Mouse (Mus musculus): Measurements from ENCODE around the gene Abcg8. TPM values are rescaled to one million over a fixed set of nuclear protein-coding genes. Genes with fewer than 3 reads are reported as not detected.
A peak's percentile ranks its signal among the peaks of the same experiment; 100 is the strongest.

Gene Abcg8
- total RNA-seq (2021): not detected

DNA sequence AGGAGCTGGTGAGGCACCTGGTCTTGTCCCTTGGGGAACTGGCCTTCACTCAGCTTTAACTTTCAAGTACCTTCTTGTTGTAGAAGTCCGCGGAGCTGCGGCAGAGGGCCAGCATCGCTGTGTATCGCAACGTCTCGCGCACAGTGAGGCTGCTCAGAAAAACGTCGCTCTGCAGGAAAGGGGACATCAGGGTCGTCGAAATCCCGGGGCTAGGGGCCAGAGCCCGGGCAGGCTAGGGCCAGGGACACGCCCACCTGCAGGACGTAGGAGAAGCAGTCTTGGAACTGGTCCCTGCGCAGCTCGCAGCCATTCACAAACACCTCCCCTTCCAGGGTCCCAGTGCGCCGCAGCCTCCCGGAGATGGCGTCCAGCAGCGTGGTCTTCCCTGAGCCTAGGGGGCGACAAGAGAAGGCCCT lies at the start of gene Abcg8:
Gene Abcg8, plus strand, starts transcription at position 352 of the 416 bp plus-strand sequence.
- DNase-seq (ENCODE audit: low spot score in 2 of 2): no peak
- intact Hi-C loops (cut with DNase I): no loop called here

DNA sequence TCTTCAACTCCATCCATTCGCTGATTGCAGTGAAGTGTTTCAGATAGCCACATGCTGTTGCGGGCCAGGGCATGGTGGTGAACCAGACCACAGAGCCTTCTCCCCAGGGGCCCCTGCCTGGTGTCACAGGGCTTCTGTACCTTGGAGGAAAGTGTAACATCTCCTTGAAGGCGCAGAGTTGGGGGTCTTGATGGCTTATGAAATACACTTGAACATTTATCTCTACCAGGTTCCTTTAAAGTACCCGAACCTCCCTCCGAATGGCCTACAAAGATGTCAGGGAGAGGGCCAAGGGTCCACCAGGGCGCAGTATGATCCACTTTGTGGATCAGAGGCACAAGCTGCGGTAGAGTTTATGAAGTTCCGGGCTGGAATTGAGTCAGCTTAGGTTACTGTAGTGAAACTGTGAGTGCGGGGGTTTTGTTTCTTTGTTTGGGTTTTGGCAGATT lies 49.2 kb upstream of the Abcg8 start:
- intact Hi-C loops (cut with DNase I): loop anchor here (5.0 kb wide), 1 partner anchor 160 kb away; the partner anchor contains the start of gene Thada
- DNase-seq (ENCODE audit: low spot score in 2 of 2): no peak

DNA sequence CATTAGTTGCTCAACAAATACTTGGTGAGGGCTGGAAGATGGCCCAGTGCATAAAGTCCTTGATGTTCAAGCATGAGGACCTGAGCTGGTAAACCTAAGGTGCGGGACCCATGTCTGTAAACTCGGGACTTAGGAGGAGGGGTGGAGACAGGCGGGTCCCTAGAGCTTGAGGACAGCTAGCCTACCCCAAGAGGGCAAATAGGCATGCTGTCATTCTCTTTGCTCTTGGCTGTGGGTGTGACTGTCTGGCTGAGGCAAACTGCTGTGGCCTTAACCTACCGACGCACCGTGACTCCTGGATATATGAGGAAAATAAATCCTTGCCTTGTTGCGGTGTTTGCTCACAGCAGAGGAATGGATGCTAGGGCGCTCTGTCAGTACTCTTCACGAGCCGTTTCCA lies 48.4 kb upstream of the Abcg8 start:
- no peak for DNase-seq (ENCODE audit: low spot score in 2 of 2)
- intact Hi-C loops (cut with DNase I): loop anchor here (5.0 kb wide), 1 partner anchor 160 kb away; the partner anchor contains the start of gene Thada

DNA sequence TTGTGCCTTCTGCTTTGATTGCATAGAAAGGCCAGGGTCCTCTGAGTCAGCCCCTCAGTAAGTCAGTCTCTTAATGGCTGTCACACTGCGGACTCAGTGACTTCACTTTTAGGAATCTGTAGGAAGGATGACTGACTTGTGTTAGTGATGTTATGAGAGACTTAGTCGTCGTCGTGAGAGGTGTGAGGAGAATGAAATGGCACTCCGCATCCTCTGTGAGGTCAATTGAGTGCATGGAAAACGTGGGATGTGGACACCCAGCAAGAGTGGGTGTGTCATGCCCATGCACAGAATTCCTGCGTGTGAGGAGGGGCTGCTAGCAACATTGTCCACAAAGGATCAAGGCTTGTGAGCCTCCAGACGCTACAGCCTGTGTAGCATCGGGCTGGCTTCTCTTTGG lies 47.5 kb upstream of the Abcg8 start:
- intact Hi-C loops (cut with DNase I): loop anchor here (5.0 kb wide), 1 partner anchor 161 kb away; the partner anchor contains the start of gene Thada
- no peak for DNase-seq (ENCODE audit: low spot score in 2 of 2)

DNA sequence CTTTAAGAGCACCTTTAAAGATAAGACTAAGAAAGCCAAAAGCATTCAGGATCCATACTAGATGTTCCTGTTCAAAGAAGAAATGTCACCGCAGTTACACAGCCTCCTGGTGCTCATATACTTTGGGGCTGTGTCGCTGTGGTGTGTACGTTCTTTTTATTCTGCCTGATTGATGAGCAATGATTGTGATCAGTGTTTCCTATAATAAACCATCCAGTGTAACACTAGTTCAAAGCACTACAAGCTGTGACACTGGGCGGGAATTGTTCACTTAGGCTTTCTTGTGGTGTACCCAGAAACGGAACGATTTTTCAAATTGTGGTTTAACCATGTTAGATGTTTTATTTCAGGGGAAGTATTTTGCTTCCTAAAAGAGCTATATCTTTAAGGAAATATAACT lies 44.3 kb upstream of the Abcg8 start:
- DNase-seq (ENCODE audit: low spot score in 2 of 2): no peak
- intact Hi-C loops (cut with DNase I): no loop called here

DNA sequence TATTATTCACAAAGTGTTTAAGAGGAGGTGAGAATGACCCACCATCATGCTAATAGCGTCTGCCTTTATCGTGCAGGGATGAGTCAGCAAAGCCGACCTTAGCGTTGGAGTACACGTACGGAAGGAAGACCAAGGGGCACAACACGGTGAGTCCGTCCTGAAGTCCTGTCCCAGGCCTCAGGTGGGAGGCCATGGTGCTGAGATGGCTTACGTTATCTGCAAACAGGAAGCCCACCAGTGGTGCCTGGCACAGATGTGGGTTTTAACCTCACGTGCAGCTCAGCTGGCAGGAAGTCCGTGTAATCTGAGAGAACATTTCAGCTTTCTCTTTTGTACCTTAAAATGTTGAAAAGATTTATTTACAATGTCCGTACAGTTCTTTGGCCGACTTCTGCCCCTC lies 42.7 kb upstream of the Abcg8 start:
- intact Hi-C loops (cut with DNase I): no loop called here
- no peak for DNase-seq (ENCODE audit: low spot score in 2 of 2)

DNA sequence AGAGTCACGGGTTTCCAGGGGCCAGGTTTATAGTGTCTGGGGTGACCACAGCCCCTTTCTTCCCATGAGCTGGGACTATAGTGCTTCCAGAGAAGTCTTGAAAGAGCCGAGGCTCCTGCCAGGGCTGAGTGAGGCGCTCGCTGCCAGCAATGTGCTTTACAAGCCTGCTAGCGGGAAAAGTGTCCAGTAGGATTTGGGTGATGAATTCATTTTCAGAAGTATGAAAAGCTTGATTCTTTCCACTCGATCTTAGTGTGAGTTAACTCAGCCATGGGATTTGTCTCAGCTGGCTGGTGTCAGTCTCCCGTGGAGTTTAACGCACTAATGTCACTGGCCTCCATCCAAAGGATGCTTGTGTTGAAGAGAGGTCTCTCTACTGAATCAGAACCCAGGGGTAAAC lies 39.8 kb upstream of the Abcg8 start:
- DNase-seq (ENCODE audit: low spot score in 2 of 2): no peak
- intact Hi-C loops (cut with DNase I): no loop called here

DNA sequence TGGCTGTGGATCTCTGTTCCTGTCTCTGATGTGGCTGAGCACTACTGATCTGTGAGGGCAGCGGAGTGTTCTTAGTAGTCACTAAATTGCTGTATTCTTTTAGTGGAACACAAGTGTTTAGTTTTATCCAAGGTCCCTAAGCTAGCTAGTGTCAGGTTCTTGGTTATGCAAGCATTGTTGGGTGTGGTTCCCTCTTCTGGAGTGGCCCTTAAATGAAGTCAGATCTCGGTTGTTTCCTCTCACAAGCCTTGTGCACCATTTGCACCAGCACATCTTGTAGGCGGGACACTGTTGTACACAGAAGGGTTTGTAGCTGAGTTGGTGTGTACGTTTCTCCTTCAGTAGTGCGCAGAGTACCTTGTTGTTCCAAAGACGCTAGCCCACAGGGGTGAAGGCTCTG lies 38.1 kb upstream of the Abcg8 start:
- intact Hi-C loops (cut with DNase I): no loop called here
- no peak for DNase-seq (ENCODE audit: low spot score in 2 of 2)

DNA sequence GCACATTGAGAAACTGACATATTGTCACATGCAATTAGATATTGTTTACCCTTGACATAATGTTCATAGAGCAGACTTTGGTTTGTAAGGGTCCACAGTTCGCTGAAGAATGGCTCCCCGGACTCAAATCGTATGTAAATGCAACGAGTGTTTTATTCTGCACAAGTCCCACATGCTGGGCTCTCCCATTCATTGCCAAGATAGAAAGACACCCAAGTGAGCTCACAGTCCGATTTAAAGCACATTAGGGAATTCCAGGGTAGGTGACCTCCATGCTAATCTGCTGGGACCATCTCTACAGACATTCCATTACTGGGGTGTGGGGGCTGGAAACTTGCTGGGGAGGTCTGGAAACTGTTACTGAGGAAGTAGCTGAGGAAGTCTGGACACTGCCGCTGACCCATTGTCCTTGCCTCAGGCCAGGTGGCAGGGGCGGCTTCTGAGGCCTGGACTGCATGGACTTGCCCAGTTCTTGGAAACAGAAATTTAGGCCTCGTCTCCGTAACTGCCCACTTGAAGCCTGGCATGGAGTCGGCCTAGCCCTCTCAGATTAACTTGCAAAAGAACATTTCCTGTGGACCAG lies 36.2 kb upstream of the Abcg8 start:
- intact Hi-C loops (cut with DNase I): no loop called here
- DNase-seq (ENCODE audit: low spot score in 2 of 2): no peak

DNA sequence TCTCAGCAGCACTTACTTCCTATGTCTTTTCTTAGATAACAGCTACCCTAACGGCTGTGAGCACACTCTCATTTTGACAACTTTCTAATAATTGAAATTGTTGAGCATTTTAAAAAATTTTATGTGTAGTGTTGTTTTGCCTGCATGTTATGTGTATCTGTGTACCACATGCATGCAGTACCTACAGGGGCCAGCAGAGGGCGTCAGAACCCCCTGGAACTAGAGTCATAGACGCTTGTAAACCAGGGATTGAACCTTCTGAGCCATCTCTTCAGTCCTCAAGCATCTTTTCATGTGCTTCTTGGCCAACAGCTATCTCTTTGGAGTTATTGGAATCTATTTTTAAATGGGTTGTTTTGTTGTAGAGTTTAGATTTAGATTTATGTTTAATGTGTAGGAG lies 34.2 kb upstream of the Abcg8 start:
- intact Hi-C loops (cut with DNase I): no loop called here
- peak; percentile 22 to 33 for DNase-seq (ENCODE audit: low spot score in 2 of 2)

DNA sequence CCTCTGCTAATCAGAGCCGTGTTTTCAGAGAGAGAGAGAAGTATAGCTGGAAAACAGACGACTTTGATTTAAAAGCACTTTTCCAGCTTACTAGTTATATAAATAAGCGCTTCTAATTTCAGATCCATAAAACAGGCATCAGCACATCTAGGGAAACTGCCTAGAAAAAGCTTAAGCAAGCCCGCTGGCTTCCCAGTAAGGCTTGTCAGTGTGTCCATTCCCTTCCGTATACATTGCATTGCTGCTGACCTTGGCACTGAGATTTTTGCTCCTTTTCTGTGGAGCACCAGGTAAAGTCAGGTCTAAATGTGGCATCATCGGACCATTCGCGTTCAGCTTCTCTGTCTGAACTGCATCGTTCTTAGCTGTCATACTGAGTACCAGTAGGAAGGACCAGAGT lies 33.8 kb upstream of the Abcg8 start:
- intact Hi-C loops (cut with DNase I): no loop called here
- DNase-seq (ENCODE audit: low spot score in 2 of 2): peak in 1 of 2 experiments; percentile 14

DNA sequence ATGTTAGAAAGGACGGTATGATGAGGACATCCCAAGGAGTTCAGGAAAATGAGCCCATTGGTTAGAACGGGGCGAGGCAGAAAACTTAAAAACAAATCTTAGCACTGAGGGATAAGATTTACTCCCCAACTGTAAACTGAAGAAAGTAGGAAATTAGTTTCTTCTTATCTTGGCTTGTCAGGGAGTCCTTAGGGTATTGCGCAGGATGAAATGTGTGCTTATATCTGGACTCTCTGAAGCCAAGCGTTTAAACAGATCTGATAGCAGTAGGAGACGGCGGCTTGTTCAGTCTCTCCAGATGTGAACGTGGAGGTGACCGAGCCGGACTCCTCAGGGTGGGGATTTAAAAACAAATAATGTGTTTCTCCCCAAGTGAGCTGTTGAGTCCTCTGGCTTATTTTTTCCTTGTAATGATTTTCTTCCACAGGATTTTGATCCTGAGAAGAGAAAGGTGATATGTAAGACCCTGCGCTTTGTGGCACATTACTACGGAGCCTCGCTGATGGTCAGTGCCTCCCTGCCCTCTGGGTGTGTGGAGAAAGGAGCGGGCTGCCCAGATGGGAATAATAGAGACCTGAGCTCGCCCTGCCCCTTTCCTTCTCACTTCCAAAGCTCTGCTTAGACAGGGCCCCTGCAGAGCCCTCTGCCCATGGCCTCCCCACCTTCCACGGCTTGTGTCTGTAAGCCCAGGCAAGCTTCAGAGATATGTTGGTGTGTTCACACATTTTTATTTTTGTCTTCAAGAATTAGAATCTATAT lies 31.6 kb upstream of the Abcg8 start:
- DNase-seq (ENCODE audit: low spot score in 2 of 2): no peak
- intact Hi-C loops (cut with DNase I): no loop called here

DNA sequence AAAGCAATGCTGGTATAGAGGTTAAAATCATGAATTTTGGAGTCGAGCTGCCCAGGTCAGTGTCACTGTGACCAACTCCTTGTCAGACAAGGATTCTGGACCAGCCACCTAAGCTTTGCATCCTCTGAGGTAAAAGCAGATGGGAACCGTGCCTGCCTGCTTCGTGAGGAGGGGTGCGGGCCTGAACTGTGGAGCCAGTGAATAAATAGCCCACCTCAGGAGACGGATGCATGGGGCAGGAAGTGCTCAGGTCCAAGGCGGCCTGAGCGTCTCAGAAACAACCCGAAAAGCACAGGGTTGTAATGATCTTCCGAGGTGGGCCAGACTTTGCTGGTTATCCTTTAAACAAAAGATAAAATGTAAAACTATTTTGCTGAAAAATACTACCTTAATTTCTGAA lies 31.0 kb upstream of the Abcg8 start:
- intact Hi-C loops (cut with DNase I): no loop called here
- no peak for DNase-seq (ENCODE audit: low spot score in 2 of 2)

DNA sequence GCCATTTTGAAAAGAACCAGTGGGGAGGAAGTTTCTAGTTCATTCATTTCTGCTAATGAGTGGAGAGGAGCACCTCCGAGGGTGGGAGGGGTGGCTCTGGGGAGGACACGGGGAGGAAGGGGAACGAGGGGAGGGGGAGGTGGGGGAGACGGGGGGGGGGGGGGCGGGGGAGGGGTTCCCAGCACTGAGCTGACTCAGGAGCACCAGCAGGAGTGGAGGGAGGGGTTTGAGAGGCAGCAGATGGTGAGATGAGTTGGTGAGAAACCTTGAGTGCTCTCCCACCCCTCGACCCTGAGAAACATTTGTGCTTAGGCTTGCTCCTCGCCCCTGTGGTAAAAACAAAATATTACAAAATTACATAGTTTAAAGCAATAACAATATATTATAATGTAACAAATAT lies 30.2 kb upstream of the Abcg8 start:
- no peak for DNase-seq (ENCODE audit: low spot score in 2 of 2)
- intact Hi-C loops (cut with DNase I): no loop called here

DNA sequence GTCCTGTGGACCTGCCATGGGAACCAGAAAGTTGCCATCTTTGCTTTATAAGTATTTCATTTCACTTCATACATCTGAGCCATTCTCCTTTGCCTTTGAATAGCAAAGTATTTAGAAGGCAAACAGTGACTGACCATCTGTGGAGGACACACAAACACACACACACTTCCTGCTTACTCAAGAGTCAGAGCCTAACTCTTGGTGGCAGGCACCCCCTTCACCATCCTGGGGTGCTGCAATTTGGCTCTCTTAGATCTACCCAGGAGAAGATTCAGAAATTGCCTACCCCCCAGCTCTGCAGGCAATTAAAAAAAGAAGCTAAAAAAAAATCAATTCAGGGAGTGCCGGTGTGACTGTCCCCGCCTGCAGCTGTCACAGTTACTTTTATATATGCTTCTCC lies 29.6 kb upstream of the Abcg8 start:
- no peak for DNase-seq (ENCODE audit: low spot score in 2 of 2)

DNA sequence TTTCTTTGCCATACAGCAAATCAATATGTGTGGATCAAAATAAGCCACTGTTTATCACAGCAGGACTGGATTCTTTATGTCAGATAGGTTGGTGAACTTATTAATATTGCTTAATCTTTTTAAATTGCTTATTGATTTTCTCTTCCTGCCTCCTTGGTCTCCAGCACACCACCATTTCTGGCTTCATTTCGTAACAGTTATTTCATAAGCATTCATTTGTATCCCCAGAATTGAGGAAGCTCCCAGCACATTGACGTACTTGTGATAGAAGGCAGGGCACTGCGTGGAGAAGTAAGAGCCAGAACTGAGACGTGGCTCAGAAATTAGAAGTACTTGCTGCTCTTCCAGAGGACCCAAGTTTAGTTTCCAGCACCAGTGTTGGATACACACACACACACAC lies 28.5 kb upstream of the Abcg8 start:
- no peak for DNase-seq (ENCODE audit: low spot score in 2 of 2)
- intact Hi-C loops (cut with DNase I): no loop called here

More for the DNA sequence above, 29.6 kb upstream of the Abcg8 start:
- intact Hi-C loops (cut with DNase I): no loop called here

DNA sequence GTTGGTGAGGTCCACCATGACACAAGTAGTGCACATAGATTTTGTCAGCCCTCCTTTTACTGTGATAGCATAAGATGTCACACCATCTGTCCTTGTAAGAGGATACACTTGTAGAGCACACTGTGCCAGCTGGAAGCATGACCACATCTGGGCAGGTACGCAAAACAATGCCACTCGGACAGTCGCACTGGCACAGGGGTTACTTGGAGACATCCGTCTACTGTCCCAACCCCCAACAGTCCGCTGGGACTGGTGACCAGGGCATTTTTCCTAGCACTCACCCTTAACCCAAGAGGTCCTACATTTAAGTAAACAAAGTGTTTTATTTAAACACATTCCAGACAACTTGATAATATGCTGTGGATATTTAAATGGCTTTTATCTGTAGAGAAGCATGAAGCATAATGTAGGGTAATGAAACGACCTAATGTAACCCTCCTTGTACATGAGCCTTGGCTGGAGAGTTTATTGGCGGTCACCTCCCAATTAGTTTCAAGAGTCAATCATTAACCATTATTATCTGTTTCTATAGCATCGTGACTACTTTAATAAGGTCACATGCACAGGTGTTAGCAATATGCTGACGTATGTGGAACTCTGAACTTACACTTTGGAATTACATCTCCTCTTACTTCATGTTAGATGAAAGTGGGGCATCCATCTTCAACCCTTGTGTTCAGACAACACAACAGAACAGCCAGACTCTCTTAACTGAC lies 25.6 kb upstream of the Abcg8 start:
- intact Hi-C loops (cut with DNase I): no loop called here
- DNase-seq (ENCODE audit: low spot score in 2 of 2): no peak

DNA sequence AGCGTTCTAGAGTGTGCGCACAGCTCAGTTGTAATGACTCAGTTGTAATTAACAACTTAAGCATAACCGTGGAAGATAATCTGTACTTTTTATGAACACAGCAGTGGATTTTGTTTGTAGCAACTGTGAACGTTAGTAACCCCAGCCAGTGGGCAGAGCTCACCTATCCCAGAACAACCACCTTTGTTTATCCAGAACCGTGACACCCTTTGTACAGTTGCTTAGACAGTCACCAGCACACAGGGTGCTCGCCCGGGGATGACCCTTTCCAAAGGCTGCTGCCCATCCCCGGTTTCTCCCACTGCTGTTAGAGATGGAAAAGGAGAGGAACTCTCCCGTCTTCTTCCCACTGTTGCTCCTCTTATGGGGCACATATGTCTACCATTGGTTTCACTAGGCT lies 22.6 kb upstream of the Abcg8 start:
- DNase-seq (ENCODE audit: low spot score in 2 of 2): no peak
- intact Hi-C loops (cut with DNase I): no loop called here

DNA sequence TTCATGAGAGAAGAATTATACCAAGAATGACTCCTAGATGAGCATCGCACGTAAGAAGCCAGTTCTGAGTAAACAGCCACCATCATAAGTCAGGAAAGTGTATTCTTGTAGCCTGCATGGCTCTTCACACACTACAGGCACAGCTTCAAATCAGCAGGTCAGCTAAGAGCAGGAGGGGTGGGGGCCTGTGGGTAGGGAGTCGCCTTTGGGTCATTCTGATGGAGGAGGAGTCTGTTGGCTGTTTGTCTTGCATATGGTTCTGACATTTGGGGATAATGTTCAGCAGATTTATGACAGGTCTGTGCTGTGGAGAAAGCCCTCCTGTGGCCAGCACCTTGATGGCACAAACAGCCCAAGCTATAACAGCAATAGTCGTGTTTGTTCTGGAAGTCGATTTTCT lies 19.9 kb upstream of the Abcg8 start:
- intact Hi-C loops (cut with DNase I): no loop called here
- DNase-seq (ENCODE audit: low spot score in 2 of 2): no peak

DNA sequence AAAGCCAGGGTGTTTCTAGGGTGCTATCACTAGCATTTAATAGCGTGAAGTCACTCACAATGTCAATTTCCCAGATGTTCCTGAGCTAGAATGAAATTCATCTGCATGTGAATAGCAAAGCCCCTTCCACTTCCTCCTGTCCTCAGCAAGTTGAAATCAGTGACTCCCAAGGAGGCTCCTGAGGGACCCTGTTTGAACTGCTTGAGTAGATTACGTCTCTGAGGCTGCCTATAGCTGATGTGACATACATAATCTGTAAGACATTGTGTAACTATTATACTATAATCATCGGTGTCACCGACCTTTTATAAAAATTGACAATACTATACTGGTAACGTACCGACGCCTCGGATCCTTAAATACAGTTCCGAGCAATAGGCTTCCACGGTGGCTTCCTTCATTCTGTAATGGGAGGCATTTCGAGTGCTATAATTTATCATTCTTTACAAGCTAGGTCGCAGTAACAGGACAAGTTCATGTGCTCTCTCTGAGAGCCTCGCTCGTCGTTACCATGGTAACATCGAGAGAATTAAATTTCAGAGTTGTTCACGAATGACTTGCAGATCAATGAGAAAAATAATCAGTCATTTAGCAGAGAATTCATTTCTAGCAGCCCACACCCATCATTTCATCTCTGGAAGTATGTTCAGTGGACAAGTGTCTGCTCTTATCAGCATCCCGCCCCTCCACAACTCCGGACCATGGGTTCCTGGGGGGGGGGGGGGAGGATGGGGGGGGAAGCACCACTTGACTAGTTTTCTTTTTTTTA lies 19.3 kb upstream of the Abcg8 start:
- DNase-seq (ENCODE audit: low spot score in 2 of 2): no peak
- intact Hi-C loops (cut with DNase I): no loop called here
